Mouse (Mus musculus): Measurements from ENCODE around the gene Fmnl1. TPM values are rescaled to one million over a fixed set of nuclear protein-coding genes. Genes with fewer than 3 reads are reported as not detected.

Gene Fmnl1
- polyA plus RNA-seq, 1 experiment from 2014 or later = 7.0 TPM

DNA sequence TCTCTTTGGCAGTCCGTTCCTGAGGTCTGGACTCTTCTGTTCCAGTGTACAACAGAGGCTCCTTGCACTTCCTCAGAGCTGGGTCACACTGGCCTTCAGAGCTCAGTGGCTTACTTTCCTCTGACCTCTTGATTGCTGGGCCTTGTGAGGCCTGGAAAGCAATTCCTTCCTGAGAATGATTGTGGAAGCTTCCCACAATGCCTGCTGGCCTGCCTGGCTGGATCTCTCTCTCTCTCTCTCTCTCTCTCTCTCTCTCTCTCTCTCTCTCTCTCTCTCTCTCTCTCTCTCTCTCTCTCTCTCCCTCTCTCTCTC, 29.0 kb upstream of the Fmnl1 start:
- H3K9me3 ChIP-seq = no peaks in the 10 kb centered on the region
- no peak overlapping the region for H3K4me3 ChIP-seq
- peak overlapping the region; percentile 11; the same call in 1 of the 2 replicates for H3K4me2 ChIP-seq
- H3K4me1 ChIP-seq (replicated peaks) = peaks cover 26% of the 10 kb centered on the region
- peak overlapping the region; percentile 14 for H3K9ac ChIP-seq
- peak overlapping the region; percentile 93 for H3K27ac ChIP-seq (replicated peaks)
- no peak for ATAC-seq (ENCODE audit: low FRiP score, low read depth)
- H3K27me3 ChIP-seq = no peaks in the 10 kb centered on the region
- H3K36me3 ChIP-seq = peaks cover 19% of the 10 kb centered on the region
- WGBS = 22% methylated on average over 1 of the region's 1 CpGs

GRCm38 (mm10) chr11:103142441-103143182, 28.3 kb upstream of the Fmnl1 start:
- 19% methylated on average over 8 of the region's 8 CpGs for WGBS
- H3K27me3 ChIP-seq = no peaks in the 10 kb centered on the region
- H3K4me3 ChIP-seq = peak overlapping the region; percentile 35
- peaks cover 26% of the 10 kb centered on the region for H3K4me1 ChIP-seq (replicated peaks)
- peak overlapping the region; percentile 93 for H3K27ac ChIP-seq (replicated peaks)
- H3K36me3 ChIP-seq = peaks cover 19% of the 10 kb centered on the region
- peak overlapping the region; percentile 42 for H3K9ac ChIP-seq
- H3K4me2 ChIP-seq = peak overlapping the region; percentile 64
- H3K9me3 ChIP-seq = no peaks in the 10 kb centered on the region
- peak; percentile 94 for ATAC-seq (ENCODE audit: low FRiP score, low read depth)

- WGBS = 43% methylated on average over 12 of the region's 12 CpGs
- Histone ChIP-seq H3K36me3 (peaks cover 5% of the 10 kb centered on the region; the same call in 1 of the 2 replicates), H3K27ac (replicated peaks) (no peak overlapping the region), H3K9ac (no peak overlapping the region), H3K4me2 (no peak overlapping the region), H3K4me3 (no peak overlapping the region), H3K9me3 (no peaks in the 10 kb centered on the region), H3K4me1 (replicated peaks) (peaks cover 26% of the 10 kb centered on the region), H3K27me3 (no peaks in the 10 kb centered on the region)
- ATAC-seq (ENCODE audit: low FRiP score, low read depth) = no peak
Observed at GRCm38 (mm10) chr11:103144309-103145285, 26.3 kb upstream of the Fmnl1 start.

- Histone ChIP-seq H3K4me1 (replicated peaks) (peaks cover 19% of the 10 kb centered on the region), H3K36me3 (no peaks in the 10 kb centered on the region), H3K9ac (no peak overlapping the region), H3K27me3 (no peaks in the 10 kb centered on the region), H3K27ac (replicated peaks) (no peak overlapping the region), H3K4me3 (no peak overlapping the region), H3K9me3 (no peaks in the 10 kb centered on the region), H3K4me2 (no peak overlapping the region)
- no peak for ATAC-seq (ENCODE audit: low FRiP score, low read depth)
- WGBS = 89% methylated on average over 4 of the region's 4 CpGs
Observed at GRCm38 (mm10) chr11:103146386-103146785, 24.5 kb upstream of the Fmnl1 start.

- H3K9ac ChIP-seq = no peak overlapping the region
- ATAC-seq (ENCODE audit: low FRiP score, low read depth) = no peak
- WGBS = 66% methylated on average over 4 of the region's 4 CpGs
- no peak overlapping the region for H3K4me2 ChIP-seq
- no peaks in the 10 kb centered on the region for H3K9me3 ChIP-seq
- H3K27me3 ChIP-seq = no peaks in the 10 kb centered on the region
- no peak overlapping the region for H3K4me3 ChIP-seq
- peaks cover 6% of the 10 kb centered on the region for H3K4me1 ChIP-seq (replicated peaks)
- no peak overlapping the region for H3K27ac ChIP-seq (replicated peaks)
- H3K36me3 ChIP-seq = no peaks in the 10 kb centered on the region
Observed at GRCm38 (mm10) chr11:103147766-103148165, 23.1 kb upstream of the Fmnl1 start.

DNA sequence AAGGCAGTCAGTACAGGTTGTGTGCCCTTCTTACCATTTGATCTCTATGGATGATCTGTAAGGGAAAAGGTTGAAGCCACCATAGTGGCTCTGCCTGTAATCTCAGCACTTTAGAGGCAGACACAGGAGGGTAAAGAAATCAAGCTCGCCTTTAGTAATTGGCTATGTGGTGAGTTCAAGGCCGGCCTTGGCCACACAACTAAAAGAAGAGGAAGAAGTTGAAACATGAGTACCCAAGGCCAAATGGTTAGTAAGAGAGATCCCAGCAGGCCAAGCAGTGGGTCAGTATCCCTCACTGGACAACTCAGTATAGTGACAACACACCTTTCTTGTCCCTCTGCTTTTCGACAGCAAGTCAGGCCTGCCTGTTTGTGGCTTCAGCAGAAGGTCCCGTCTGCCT, 21.1 kb upstream of the Fmnl1 start:
- H3K4me3 ChIP-seq = no peak overlapping the region
- no peaks in the 10 kb centered on the region for H3K36me3 ChIP-seq
- no peak overlapping the region for H3K9ac ChIP-seq
- no peak overlapping the region for H3K4me2 ChIP-seq
- H3K27me3 ChIP-seq = no peaks in the 10 kb centered on the region
- no peaks in the 10 kb centered on the region for H3K9me3 ChIP-seq
- no peaks in the 10 kb centered on the region for H3K4me1 ChIP-seq (replicated peaks)
- 97% methylated on average over 4 of the region's 4 CpGs for WGBS
- no peak overlapping the region for H3K27ac ChIP-seq (replicated peaks)
- no peak for ATAC-seq (ENCODE audit: low FRiP score, low read depth)

GRCm38 (mm10) chr11:103158621-103159478, 12.1 kb upstream of the Fmnl1 start:
- Histone ChIP-seq H3K4me3 (peak overlapping the region; percentile 9), H3K4me1 (replicated peaks) (peaks cover 11% of the 10 kb centered on the region; the same call in 1 of the 2 replicates), H3K9ac (no peak overlapping the region), H3K4me2 (peak overlapping the region; percentile 52), H3K9me3 (no peaks in the 10 kb centered on the region), H3K36me3 (no peaks in the 10 kb centered on the region), H3K27ac (replicated peaks) (peak overlapping the region; percentile 65), H3K27me3 (no peaks in the 10 kb centered on the region)
- 2% methylated on average over 25 of the region's 25 CpGs for WGBS
- peak; percentile 94 for ATAC-seq (ENCODE audit: low FRiP score, low read depth)

GRCm38 (mm10) chr11:103160738-103161137, 10.2 kb upstream of the Fmnl1 start:
- Histone ChIP-seq H3K9me3 (no peaks in the 10 kb centered on the region), H3K27me3 (no peaks in the 10 kb centered on the region), H3K36me3 (no peaks in the 10 kb centered on the region), H3K4me3 (no peak overlapping the region), H3K4me2 (no peak overlapping the region), H3K27ac (replicated peaks) (no peak overlapping the region), H3K4me1 (replicated peaks) (peaks cover 11% of the 10 kb centered on the region; the same call in 1 of the 2 replicates), H3K9ac (no peak overlapping the region)
- no peak for ATAC-seq (ENCODE audit: low FRiP score, low read depth)
- 94% methylated on average over 11 of the region's 11 CpGs for WGBS

DNA sequence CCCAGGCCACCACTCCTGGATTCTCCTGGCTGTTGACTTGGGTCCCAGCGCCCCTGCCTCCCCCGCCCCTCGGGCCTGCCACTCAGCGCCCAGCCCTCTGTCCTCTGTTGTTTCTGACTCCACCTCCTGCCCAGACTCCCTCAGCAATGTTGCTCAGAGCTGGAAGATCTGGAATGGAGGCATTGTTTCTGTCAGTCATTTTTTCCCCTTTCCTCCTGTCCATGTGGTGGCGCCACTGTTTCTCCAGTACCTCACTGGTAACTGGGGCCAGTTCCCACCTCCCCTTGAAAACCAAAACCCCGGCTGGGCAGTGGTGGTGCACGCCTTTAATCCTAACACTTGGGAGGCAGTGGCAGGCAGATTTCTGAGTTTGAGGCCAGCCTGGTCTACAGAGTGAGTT, 9.5 kb upstream of the Fmnl1 start:
- ATAC-seq (ENCODE audit: low FRiP score, low read depth) = no peak
- peaks cover 11% of the 10 kb centered on the region; the same call in 1 of the 2 replicates for H3K4me1 ChIP-seq (replicated peaks)
- WGBS = 74% methylated on average over 7 of the region's 7 CpGs

DNA sequence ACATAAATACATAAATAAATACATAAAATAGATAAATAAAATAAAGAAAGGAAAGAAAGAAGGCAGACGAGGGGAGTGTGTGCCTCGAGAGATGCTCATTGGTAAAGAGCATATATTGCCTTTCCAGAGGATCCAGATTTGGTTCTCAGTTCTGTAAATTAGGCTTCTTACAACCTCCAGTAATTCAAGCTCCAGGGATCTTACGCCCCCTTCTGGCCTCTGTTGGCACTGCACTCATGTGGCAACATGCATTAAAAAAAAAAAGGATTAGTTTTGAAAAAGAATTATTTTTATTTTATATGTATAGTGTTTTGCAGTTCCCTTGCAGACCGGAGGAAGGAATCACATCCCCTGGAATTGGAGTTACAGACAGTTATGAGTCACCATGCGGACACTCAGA, 8.8 kb upstream of the Fmnl1 start:
- no peak overlapping the region for H3K4me3 ChIP-seq
- no peaks in the 10 kb centered on the region for H3K27me3 ChIP-seq
- ATAC-seq (ENCODE audit: low FRiP score, low read depth) = no peak
- WGBS = 91% methylated on average over 5 of the region's 5 CpGs
- H3K27ac ChIP-seq (replicated peaks) = no peak overlapping the region
- H3K4me2 ChIP-seq = no peak overlapping the region
- H3K9me3 ChIP-seq = no peaks in the 10 kb centered on the region
- no peaks in the 10 kb centered on the region for H3K36me3 ChIP-seq
- H3K4me1 ChIP-seq (replicated peaks) = peaks cover 11% of the 10 kb centered on the region; the same call in 1 of the 2 replicates
- no peak overlapping the region for H3K9ac ChIP-seq

More for the DNA sequence above, 9.5 kb upstream of the Fmnl1 start:
- no peak overlapping the region for H3K9ac ChIP-seq
- H3K27ac ChIP-seq (replicated peaks) = no peak overlapping the region
- H3K9me3 ChIP-seq = no peaks in the 10 kb centered on the region
- H3K4me3 ChIP-seq = no peak overlapping the region
- no peaks in the 10 kb centered on the region for H3K36me3 ChIP-seq
- no peak overlapping the region for H3K4me2 ChIP-seq
- H3K27me3 ChIP-seq = no peaks in the 10 kb centered on the region

GRCm38 (mm10) chr11:103164391-103164790, 6.5 kb upstream of the Fmnl1 start:
- whole genome bisulfite sequencing = 38% methylated on average over 10 of the region's 10 CpGs

More at GRCm38 (mm10) chr11:103164391-103164790, 6.5 kb upstream of the Fmnl1 start:
- no peaks in the 10 kb centered on the region for H3K36me3 ChIP-seq
- ATAC-seq (ENCODE audit: low FRiP score, low read depth) = no peak
- H3K27me3 ChIP-seq = no peaks in the 10 kb centered on the region
- no peak overlapping the region for H3K27ac ChIP-seq (replicated peaks)
- H3K9ac ChIP-seq = no peak overlapping the region
- H3K9me3 ChIP-seq = no peaks in the 10 kb centered on the region
- no peak overlapping the region for H3K4me2 ChIP-seq
- H3K4me1 ChIP-seq (replicated peaks) = peaks cover 7% of the 10 kb centered on the region
- H3K4me3 ChIP-seq = no peak overlapping the region

Data from hindbrain, embryonic 15.5 days (tissue).